Mouse (Mus musculus): ENCODE measurements around the gene Mrpl58. TPM values are rescaled to one million over a fixed set of nuclear protein-coding genes. Genes with fewer than 3 reads are reported as not detected.
A peak's percentile ranks its signal among the peaks of the same experiment; 100 is the strongest.

Gene Mrpl58
- polyA plus RNA-seq, 1 experiment from 2014 or later = 177 TPM

- no peaks in the 10 kb centered on the region for H3K27me3 ChIP-seq (ENCODE audit: control insufficient read depth, insufficient read depth, low read length)
- ATAC-seq (replicated peaks; ENCODE audit: insufficient number of reproducible peaks, low FRiP score, low TSS enrichment) = no peak
- peaks cover 15% of the 10 kb centered on the region for H3K4me1 ChIP-seq (ENCODE audit: control insufficient read depth, insufficient read depth, low read length)
- H3K27ac ChIP-seq (ENCODE audit: low read depth, low read length) = no peak overlapping the region
- no peaks in the 10 kb centered on the region for H3K9me3 ChIP-seq (replicated peaks; ENCODE audit: control insufficient read depth, low read length)
- WGBS (ENCODE audit: insufficient replicate concordance) = 88% methylated on average over 7 of the region's 7 CpGs
- no peak overlapping the region for H3K9ac ChIP-seq (ENCODE audit: low read depth, low read length)
- H3K36me3 ChIP-seq (ENCODE audit: control insufficient read depth, insufficient read depth, low read length) = no peaks in the 10 kb centered on the region; the same call in 1 of the 2 replicates
- no peak overlapping the region for H3K4me3 ChIP-seq (ENCODE audit: low read depth, low read length)
- H3K4me2 ChIP-seq = no peak overlapping the region
Observed at GRCm38 (mm10) chr11:115409556-115409955, 6.0 kb downstream of the Mrpl58 start.

- Histone ChIP-seq H3K9ac (ENCODE audit: low read depth, low read length) (peak within 1 kb of the TSS; percentile 90), H3K4me3 (ENCODE audit: low read depth, low read length) (peak within 1 kb of the TSS; percentile 86), H3K36me3 (ENCODE audit: control insufficient read depth, insufficient read depth, low read length) (peaks cover 11% of the 10 kb centered on the region), H3K4me2 (peak within 1 kb of the TSS; percentile 97), H3K27me3 (ENCODE audit: control insufficient read depth, insufficient read depth, low read length) (no peaks in the 10 kb centered on the region), H3K9me3 (replicated peaks; ENCODE audit: control insufficient read depth, low read length) (no peaks in the 10 kb centered on the region), H3K4me1 (ENCODE audit: control insufficient read depth, insufficient read depth, low read length) (peaks cover 39% of the 10 kb centered on the region), H3K27ac (ENCODE audit: low read depth, low read length) (peak within 1 kb of the TSS; percentile 90)
- ATAC-seq (replicated peaks; ENCODE audit: insufficient number of reproducible peaks, low FRiP score, low TSS enrichment) = peak; percentile 95
- WGBS (ENCODE audit: insufficient replicate concordance) = under 1% methylated on average over 45 of the region's 56 CpGs
Observed at GRCm38 (mm10) chr11:115419531-115420237, 16.1 kb downstream of the Mrpl58 start, which contains the start of the genes Atp5h and Kctd2. TSS of gene Atp5h (minus strand) at chr11:115419962. TSS of gene Kctd2 (plus strand) at chr11:115420128.

GRCm38 (mm10) chr11:115420336-115421190 is 17.0 kb downstream of the Mrpl58 start:
- Histone ChIP-seq H3K9me3 (replicated peaks; ENCODE audit: control insufficient read depth, low read length) (no peaks in the 10 kb centered on the region), H3K9ac (ENCODE audit: low read depth, low read length) (peak overlapping the region; percentile 86), H3K27ac (ENCODE audit: low read depth, low read length) (peak overlapping the region; percentile 90), H3K4me2 (peak overlapping the region; percentile 97), H3K27me3 (ENCODE audit: control insufficient read depth, insufficient read depth, low read length) (no peaks in the 10 kb centered on the region), H3K4me1 (ENCODE audit: control insufficient read depth, insufficient read depth, low read length) (peaks cover 33% of the 10 kb centered on the region), H3K4me3 (ENCODE audit: low read depth, low read length) (peak overlapping the region; percentile 86), H3K36me3 (ENCODE audit: control insufficient read depth, insufficient read depth, low read length) (peaks cover 5% of the 10 kb centered on the region; the same call in 1 of the 2 replicates)
- ATAC-seq (replicated peaks; ENCODE audit: insufficient number of reproducible peaks, low FRiP score, low TSS enrichment) = peak; percentile 74
- 1% methylated on average over 43 of the region's 45 CpGs for WGBS (ENCODE audit: insufficient replicate concordance)

GRCm38 (mm10) chr11:115421328-115421727 is 17.8 kb downstream of the Mrpl58 start:
- Histone ChIP-seq H3K4me3 (ENCODE audit: low read depth, low read length) (no peak overlapping the region), H3K9ac (ENCODE audit: low read depth, low read length) (no peak overlapping the region), H3K9me3 (replicated peaks; ENCODE audit: control insufficient read depth, low read length) (no peaks in the 10 kb centered on the region), H3K27ac (ENCODE audit: low read depth, low read length) (no peak overlapping the region), H3K36me3 (ENCODE audit: control insufficient read depth, insufficient read depth, low read length) (peaks cover 5% of the 10 kb centered on the region; the same call in 1 of the 2 replicates), H3K4me1 (ENCODE audit: control insufficient read depth, insufficient read depth, low read length) (peaks cover 25% of the 10 kb centered on the region), H3K27me3 (ENCODE audit: control insufficient read depth, insufficient read depth, low read length) (no peaks in the 10 kb centered on the region), H3K4me2 (peak overlapping the region; percentile 97)
- 67% methylated on average over 1 of the region's 1 CpGs for WGBS (ENCODE audit: insufficient replicate concordance)
- no peak for ATAC-seq (replicated peaks; ENCODE audit: insufficient number of reproducible peaks, low FRiP score, low TSS enrichment)

- Histone ChIP-seq H3K4me2 (no peak overlapping the region), H3K4me1 (ENCODE audit: control insufficient read depth, insufficient read depth, low read length) (peaks cover 23% of the 10 kb centered on the region), H3K9ac (ENCODE audit: low read depth, low read length) (no peak overlapping the region), H3K36me3 (ENCODE audit: control insufficient read depth, insufficient read depth, low read length) (peaks cover 8% of the 10 kb centered on the region), H3K4me3 (ENCODE audit: low read depth, low read length) (no peak overlapping the region), H3K27me3 (ENCODE audit: control insufficient read depth, insufficient read depth, low read length) (no peaks in the 10 kb centered on the region), H3K27ac (ENCODE audit: low read depth, low read length) (no peak overlapping the region), H3K9me3 (replicated peaks; ENCODE audit: control insufficient read depth, low read length) (no peaks in the 10 kb centered on the region)
- ATAC-seq (replicated peaks; ENCODE audit: insufficient number of reproducible peaks, low FRiP score, low TSS enrichment) = no peak
- WGBS (ENCODE audit: insufficient replicate concordance) = 88% methylated on average over 16 of the region's 16 CpGs
Observed at GRCm38 (mm10) chr11:115421972-115422371, 18.4 kb downstream of the Mrpl58 start.

GRCm38 (mm10) chr11:115423091-115423490 is 19.5 kb downstream of the Mrpl58 start:
- Histone ChIP-seq H3K27ac (ENCODE audit: low read depth, low read length) (no peak overlapping the region), H3K9me3 (replicated peaks; ENCODE audit: control insufficient read depth, low read length) (no peaks in the 10 kb centered on the region), H3K4me2 (no peak overlapping the region), H3K27me3 (ENCODE audit: control insufficient read depth, insufficient read depth, low read length) (no peaks in the 10 kb centered on the region), H3K4me3 (ENCODE audit: low read depth, low read length) (no peak overlapping the region), H3K36me3 (ENCODE audit: control insufficient read depth, insufficient read depth, low read length) (peaks cover 3% of the 10 kb centered on the region; the same call in 1 of the 2 replicates), H3K9ac (ENCODE audit: low read depth, low read length) (no peak overlapping the region), H3K4me1 (ENCODE audit: control insufficient read depth, insufficient read depth, low read length) (peaks cover 21% of the 10 kb centered on the region)
- no peak for ATAC-seq (replicated peaks; ENCODE audit: insufficient number of reproducible peaks, low FRiP score, low TSS enrichment)
- WGBS (ENCODE audit: insufficient replicate concordance) = 86% methylated on average over 3 of the region's 3 CpGs

GRCm38 (mm10) chr11:115424666-115425065 is 21.1 kb downstream of the Mrpl58 start:
- Histone ChIP-seq H3K4me1 (ENCODE audit: control insufficient read depth, insufficient read depth, low read length) (peaks cover 17% of the 10 kb centered on the region), H3K27ac (ENCODE audit: low read depth, low read length) (no peak overlapping the region), H3K4me3 (ENCODE audit: low read depth, low read length) (no peak overlapping the region), H3K36me3 (ENCODE audit: control insufficient read depth, insufficient read depth, low read length) (peaks cover 7% of the 10 kb centered on the region; the same call in 1 of the 2 replicates), H3K9ac (ENCODE audit: low read depth, low read length) (no peak overlapping the region), H3K27me3 (ENCODE audit: control insufficient read depth, insufficient read depth, low read length) (no peaks in the 10 kb centered on the region), H3K4me2 (no peak overlapping the region), H3K9me3 (replicated peaks; ENCODE audit: control insufficient read depth, low read length) (no peaks in the 10 kb centered on the region)
- 78% methylated on average over 7 of the region's 7 CpGs for WGBS (ENCODE audit: insufficient replicate concordance)
- ATAC-seq (replicated peaks; ENCODE audit: insufficient number of reproducible peaks, low FRiP score, low TSS enrichment) = no peak

GRCm38 (mm10) chr11:115425671-115426070 is 22.1 kb downstream of the Mrpl58 start:
- Histone ChIP-seq H3K4me1 (ENCODE audit: control insufficient read depth, insufficient read depth, low read length) (peaks cover 17% of the 10 kb centered on the region), H3K4me2 (no peak overlapping the region), H3K9ac (ENCODE audit: low read depth, low read length) (no peak overlapping the region), H3K27ac (ENCODE audit: low read depth, low read length) (no peak overlapping the region), H3K36me3 (ENCODE audit: control insufficient read depth, insufficient read depth, low read length) (peaks cover 12% of the 10 kb centered on the region; the same call in 1 of the 2 replicates), H3K27me3 (ENCODE audit: control insufficient read depth, insufficient read depth, low read length) (no peaks in the 10 kb centered on the region), H3K9me3 (replicated peaks; ENCODE audit: control insufficient read depth, low read length) (no peaks in the 10 kb centered on the region), H3K4me3 (ENCODE audit: low read depth, low read length) (no peak overlapping the region)
- ATAC-seq (replicated peaks; ENCODE audit: insufficient number of reproducible peaks, low FRiP score, low TSS enrichment) = no peak
- WGBS (ENCODE audit: insufficient replicate concordance) = 89% methylated on average over 6 of the region's 6 CpGs

Measured in heart, embryonic 11.5 days (tissue).